Mouse (Mus musculus) ES-Bruce4 (cell line): ENCODE measurements around the gene Rbm47.

Experiments
- EP300 ChIP-seq: IDR thresholded peaks from 2 replicates; pipeline ENCODE4 v1.6.1; 2011; ENCODE audit warnings: low read depth, low read length; ENCODE audit not compliant: insufficient read depth
- POLR2A ChIP-seq: IDR thresholded peaks from one replicate; pipeline ENCODE4 v1.8.1; 2011; ENCODE audit warnings: low read length; ENCODE audit not compliant: insufficient read depth

GRCm38 (mm10) chr5:66166193-66166629, 6.7 kb downstream of the Rbm47 start:
- TF ChIP-seq POLR2A (no peak), EP300 (no peak)
